Mouse (Mus musculus) embryo, embryonic 11 days (tissue): ENCODE data around the gene Oosp1.

Experiments
- DNase-seq: peaks from one replicate; pipeline ENCODE4 v3.0.0-alpha.2; 2015

Oosp1 gene

GRCm38 (mm10) chr19:11690839-11691238 is at the start of gene Oosp1:
Gene Oosp1, minus strand, starts transcription at chr19:11691150.
- DNase-seq: no peak

GRCm38 (mm10) chr19:11736455-11736854 is 45.5 kb upstream of the Oosp1 start:
- DNase-seq: no peak

GRCm38 (mm10) chr19:11730278-11730677 is 39.3 kb upstream of the Oosp1 start:
- DNase-seq: no peak

DNA sequence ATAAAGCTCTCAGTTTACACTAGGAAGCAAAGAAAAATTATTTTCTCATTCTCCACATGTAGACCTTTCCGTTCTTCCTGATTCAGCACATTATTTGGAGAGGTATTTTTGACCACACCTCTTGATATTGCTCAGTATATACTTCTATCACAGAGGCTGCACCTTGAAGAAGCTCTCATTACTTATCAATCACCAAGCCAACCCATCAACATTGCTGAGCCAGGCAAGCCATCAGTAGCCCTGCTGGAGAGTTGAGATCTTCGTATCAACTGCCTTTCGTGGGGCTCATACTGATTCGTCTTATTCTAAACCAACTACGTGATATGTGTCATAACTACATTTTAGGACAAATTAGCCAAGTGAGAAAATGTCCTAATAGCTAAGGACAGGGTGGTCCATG is 36.4 kb upstream of the Oosp1 start:
- no peak for DNase-seq

DNA sequence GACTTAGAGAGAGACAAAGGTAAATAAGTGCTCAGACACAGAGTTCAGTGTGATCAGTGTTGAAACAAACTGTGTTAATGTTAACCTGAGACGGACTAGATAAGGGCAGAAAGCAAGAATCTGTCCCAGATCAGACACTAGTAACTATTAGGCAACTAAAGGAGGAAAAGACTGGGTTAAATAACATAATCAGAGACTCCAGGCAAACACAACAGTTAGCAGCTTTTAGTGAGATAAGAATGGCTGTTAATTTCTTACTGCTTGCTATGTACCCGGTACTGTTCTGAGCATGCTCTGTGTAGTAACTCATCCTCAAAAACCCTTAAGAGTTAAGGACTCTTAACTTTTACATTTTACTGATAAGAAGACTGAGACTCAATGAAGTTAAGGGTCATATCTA is 35.0 kb upstream of the Oosp1 start:
- DNase-seq: no peak

GRCm38 (mm10) chr19:11724275-11724674 is 33.3 kb upstream of the Oosp1 start:
- DNase-seq: no peak

- DNase-seq: no peak
Measured at GRCm38 (mm10) chr19:11723870-11724269, 32.9 kb upstream of the Oosp1 start.

DNA sequence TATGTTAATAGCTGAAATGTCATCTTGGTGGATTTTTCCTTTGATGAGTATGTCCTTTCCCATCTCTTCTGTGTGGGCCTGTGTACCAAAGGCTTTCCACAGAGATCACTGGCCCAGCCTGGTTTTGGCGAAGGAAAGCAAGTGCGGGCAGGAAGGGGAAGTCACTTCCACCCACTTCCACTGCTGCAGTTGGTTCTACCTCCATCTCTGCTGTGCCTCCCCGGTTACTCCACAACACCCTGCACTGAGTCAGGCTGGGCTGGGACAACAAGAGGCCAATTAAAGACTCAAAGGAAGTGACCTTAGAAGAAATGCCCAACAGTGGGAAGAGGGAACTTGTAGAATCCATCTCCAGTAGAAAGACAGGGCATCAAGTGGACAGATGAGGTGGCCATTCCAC is 29.1 kb upstream of the Oosp1 start:
- no peak for DNase-seq

GRCm38 (mm10) chr19:11712451-11712850 is 21.5 kb upstream of the Oosp1 start:
- no peak for DNase-seq

GRCm38 (mm10) chr19:11698342-11698741 is 7.4 kb upstream of the Oosp1 start:
- DNase-seq: no peak

- no peak for DNase-seq
Measured at GRCm38 (mm10) chr19:11696755-11697154, 5.8 kb upstream of the Oosp1 start, which contains the start of gene Oosp3. Gene Oosp3, plus strand, starts transcription at chr19:11697055.

- DNase-seq: no peak
Measured at GRCm38 (mm10) chr19:11691454-11691853, 504 bp upstream of the Oosp1 start.

DNA sequence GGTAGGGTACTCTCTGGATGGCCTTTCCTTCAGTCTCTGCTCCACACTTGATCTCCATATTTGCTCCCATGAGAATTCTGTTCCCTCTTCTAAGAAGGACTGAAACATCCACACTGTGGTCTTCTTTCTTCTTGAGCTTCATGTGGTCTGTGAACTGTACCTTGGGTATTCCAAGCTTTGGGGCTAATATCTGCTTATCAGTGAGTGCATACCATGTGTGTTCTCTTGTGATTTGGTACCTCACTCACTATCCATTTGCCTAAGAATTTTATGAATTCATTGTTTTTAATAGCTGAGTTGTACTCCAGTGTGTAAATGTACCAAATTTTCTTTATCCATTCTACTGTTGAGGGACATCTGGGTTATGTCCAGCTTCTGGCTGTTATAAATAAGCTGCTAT is 29.4 kb downstream of the Oosp1 start:
- DNase-seq: no peak

GRCm38 (mm10) chr19:11660459-11660858 is 30.5 kb downstream of the Oosp1 start, which contains the start of gene Oosp2:
Gene Oosp2, minus strand, starts transcription at chr19:11660559.
- DNase-seq: no peak

GRCm38 (mm10) chr19:11659142-11659541 is 31.8 kb downstream of the Oosp1 start:
- no peak for DNase-seq

DNA sequence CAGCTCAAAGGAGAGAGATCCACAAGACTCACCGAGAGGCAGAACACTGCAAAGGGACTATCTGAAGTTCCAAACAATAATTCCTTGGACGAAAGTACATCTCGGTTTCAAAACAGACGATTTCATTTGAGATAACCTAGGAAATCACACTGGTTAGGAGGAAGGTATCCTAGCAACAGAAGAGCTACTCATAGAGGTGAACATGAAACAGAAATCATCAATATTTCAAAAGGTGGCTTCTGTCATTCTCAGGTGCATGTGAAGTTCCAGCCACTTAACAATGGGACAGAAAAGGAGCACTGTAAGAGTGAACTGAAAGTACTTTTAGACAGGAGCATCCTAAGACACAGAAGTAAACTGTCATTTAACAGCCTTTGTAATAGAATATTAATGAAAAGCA is 41.4 kb downstream of the Oosp1 start:
- no peak for DNase-seq

GRCm38 (mm10) chr19:11646166-11646565 is 44.8 kb downstream of the Oosp1 start:
- DNase-seq: no peak

DNA sequence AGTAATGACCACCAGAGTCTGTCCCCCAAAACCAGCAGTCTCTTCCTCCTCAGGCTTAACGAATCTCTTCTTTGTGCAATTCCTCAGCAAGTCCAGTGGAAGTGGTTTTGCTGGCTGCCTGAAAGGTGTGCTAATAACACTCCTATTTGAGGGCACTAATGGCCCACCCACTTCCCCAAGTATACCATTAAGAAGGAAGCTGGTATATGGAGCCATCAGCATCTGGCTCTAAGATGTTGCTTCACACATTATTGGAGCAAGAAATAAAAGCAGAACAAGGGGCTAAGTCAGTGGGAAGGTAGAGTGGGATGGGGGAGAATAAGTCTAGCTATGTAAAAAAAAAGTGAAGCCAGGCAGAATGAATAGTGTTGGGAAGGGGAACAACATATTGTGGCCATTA is 50.2 kb downstream of the Oosp1 start, which contains the start of gene Ms4a3:
TSS of gene Ms4a3 (minus strand) at position 120 of the 400 bp plus-strand sequence.
- no peak for DNase-seq

GRCm38 (mm10) chr19:11639038-11639437 is 51.9 kb downstream of the Oosp1 start:
- DNase-seq: no peak

DNA sequence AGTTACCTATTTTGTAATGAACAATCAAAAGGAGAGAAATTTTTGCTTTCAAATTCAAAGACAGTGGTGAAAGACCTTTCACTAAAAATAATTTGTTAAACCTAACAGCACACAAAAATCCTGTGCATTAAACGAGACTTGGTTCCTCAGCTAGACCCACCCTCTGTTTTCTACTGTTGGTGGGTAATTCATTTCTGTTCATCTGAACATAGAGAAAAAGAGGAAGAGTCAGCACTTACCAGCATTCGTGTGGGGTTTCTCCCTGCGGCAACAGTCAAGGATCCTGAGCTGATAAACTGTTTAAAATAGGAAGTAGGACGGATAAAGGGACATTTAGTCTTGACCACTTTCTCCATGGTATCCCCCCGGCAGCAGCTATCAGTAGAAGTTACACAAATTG is 55.4 kb downstream of the Oosp1 start:
- no peak for DNase-seq

DNA sequence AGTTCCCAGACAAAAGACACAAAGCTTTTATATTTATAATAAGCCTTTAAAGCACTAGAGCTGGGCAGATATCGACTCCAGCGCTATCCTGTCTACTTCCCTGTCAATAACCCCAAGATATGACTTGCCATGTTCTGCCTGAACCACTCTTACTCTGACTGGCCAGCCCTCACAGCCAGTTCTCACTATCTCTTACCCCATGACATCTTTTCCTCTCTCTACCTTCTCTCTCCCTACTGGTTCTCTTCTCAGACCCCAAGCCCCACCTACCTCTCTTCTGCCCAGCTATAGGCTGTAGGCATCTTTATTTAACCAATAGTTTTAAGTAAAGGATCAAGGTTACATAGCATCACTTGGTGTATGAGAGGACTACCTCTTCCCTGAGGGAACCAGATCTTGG is 56.6 kb downstream of the Oosp1 start:
- no peak for DNase-seq

- no peak for DNase-seq
Measured at GRCm38 (mm10) chr19:11633732-11634131, 57.2 kb downstream of the Oosp1 start.

- DNase-seq: no peak
Measured at GRCm38 (mm10) chr19:11625231-11625630, 65.7 kb downstream of the Oosp1 start.

DNA sequence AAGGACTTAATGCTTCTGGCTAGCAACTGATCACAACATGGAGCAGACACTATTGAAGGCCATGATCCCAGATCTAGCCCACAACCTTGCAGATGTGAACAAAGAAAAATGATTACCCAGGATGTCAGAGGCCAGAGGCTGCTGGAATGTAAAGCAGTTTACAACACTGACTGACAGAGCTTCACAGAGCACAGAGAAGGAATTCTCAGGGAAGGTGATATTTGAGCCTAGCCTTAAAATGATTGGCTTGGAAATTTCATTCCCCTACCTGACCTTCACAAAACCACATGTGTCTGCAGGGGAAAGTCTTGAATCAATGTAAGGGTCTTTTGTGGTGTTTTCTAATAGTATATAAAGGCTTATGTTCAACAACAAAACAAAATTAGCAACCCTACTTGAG is 66.2 kb downstream of the Oosp1 start:
- no peak for DNase-seq

- DNase-seq: no peak
Measured at GRCm38 (mm10) chr19:11623551-11623950, 67.4 kb downstream of the Oosp1 start, which contains the start of gene Ms4a2. Gene Ms4a2, minus strand, starts transcription at chr19:11623719.

GRCm38 (mm10) chr19:11617983-11618382 is 73.0 kb downstream of the Oosp1 start:
- no peak for DNase-seq
